Mouse (Mus musculus) right cerebral cortex, adult 2 months (tissue): Measurements from ENCODE around the gene Pigyl.

Experiments
- DNase-seq, 2 experiments: peaks; one replicate each; pipeline ENCODE4 v3.0.0; 2021 to 2022; ENCODE audit warnings: low spot score in 2 of 2

Pigyl gene

GRCm38 (mm10) chr9:22196412-22196811 lies 39.8 kb downstream of the Pigyl start:
- DNase-seq: no peak
